Mouse (Mus musculus): ENCODE data around the gene Gjc2. TPM values are rescaled to one million over a fixed set of nuclear protein-coding genes. Genes with fewer than 3 reads are reported as not detected.

Gjc2 gene
- total RNA-seq, 2 experiments from 2014 or later: 7.9 to 14.2 TPM

DNA sequence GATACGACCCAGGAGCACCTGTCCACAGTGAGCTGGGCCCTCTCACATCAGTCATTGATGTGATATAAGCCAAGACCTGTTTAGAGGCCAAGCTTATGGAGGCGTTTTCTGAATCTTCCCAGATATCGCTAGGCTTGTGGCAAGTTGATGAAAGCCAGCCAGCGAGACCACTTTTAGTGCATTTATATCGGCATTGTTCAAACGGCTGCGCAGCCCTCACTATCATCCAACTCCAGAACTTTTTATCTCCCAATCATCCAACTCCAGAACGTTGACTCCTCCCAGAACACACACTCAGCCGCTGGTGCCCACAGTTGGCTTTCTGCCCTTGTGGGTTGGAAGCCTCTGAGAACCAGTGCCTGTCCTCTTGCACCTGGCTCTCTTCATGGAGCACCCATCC is 18.6 kb downstream of the Gjc2 start:
- intact Hi-C loops (cut with DNase I): no loop called here
- no peak for DNase-seq (ENCODE audit: low spot score in 2 of 2)

DNA sequence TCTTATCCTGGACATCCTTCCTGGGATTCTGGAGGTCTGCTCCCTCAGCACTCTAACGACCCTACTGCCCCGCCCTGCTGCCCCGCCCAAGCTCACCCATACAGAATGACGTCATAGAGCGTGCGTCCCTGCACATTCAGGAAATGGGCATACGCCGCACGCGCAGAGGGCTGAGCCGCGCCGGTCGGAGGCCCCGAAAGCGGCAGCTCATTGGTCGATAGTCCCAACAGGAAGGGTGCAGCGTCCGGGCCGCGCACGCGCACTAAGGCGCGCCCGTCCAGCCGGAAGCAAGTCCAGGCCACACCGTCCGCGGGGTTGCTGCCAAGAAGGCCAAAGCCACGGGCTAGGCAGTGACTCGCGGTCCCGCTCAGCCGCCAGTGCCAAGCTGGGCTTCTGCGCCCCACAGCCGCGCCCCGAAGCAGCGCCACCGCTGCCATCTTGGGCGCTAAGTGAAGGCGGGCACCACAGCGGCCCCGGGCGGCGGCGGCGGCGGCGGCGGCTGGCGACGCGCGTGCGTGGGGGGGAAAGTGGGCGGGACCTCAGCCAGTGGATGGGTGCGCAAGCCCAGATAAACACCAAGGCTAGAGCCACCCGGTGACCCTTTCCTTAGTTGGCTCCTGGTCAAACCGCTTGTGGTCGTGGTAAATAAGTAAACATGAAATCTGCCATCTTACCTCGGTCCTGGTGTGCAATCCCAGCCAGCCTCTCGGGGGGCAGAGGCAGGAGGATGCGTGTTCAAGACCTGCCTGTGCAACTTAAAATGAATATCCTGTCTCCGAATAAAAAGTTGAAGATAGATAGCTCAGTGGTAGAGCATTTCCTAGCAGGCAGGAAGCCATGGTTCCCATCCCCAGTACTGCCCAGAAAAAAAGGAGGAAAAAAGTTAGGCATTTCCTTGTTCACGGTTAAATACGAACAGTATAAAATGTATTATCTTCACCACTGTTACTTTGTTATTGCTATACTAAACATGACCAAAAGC is 19.5 kb downstream of the Gjc2 start, which contains the start of gene Iba57:
Gene Iba57 (minus strand): TSS at position 485 of the 982 bp plus-strand sequence.
- peak; percentile 99 for DNase-seq (ENCODE audit: low spot score in 2 of 2)
- intact Hi-C loops (cut with DNase I): no loop called here

DNA sequence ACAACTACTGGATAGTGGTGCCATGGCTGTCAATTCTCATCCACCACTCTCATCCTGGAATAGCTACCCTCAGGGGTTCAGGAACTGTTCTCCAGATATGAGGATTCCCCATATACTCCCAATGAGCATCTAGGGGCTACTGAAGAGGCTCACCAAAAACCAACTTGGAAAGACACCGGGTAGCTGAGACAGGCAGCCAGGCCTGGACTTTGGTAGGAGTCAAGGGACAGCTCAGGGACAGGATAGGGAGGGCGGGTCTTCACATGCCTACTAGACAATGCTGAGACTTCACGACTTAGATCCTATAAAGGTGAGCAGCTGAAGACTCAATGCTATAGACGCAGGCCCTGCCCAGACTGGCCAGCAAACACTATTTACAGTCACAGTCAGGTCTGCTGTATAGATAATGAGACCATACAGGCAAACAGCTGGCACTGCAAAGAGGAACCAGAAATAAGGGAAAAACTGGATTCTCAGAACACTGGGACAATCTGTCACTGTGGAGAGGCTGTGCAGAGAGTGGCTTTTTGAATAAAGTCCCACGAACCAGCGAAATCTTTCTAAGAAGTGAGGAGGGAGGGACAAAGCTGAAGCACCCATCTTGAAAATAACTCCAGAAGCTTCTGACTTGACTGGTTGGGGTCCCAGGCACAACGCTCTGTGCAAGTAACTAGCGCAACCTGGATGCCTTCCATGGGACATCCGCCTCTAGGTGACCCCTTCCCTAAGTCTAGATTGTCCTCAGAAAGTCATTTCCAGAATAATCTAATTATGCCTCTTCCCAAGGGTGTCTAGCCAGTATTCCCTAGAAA is 20.4 kb downstream of the Gjc2 start:
- intact Hi-C loops (cut with DNase I): no loop called here
- DNase-seq (ENCODE audit: low spot score in 2 of 2): peak in 1 of 2 experiments; percentile 15

DNA sequence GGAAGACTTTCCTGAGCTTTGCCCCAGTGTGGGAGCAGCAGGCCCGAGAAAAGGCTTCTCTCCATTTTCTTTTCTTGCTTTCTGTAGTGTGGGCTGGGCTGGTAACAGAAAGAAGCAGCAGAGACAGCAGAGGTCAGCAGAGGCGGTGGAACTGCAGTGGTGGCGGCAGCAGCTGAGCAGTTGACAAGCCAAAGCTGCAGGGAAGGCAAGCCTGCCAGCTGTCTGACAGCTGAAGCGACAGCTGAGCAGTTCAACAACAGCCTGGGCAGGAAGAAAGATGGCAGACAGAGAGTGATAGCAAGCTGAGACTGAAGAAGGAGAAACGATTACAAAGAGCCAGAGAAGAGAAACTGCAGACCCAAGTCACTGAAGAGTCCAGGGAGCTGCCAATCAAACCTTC is 21.6 kb downstream of the Gjc2 start:
- no peak for DNase-seq (ENCODE audit: low spot score in 2 of 2)
- intact Hi-C loops (cut with DNase I): no loop called here

DNA sequence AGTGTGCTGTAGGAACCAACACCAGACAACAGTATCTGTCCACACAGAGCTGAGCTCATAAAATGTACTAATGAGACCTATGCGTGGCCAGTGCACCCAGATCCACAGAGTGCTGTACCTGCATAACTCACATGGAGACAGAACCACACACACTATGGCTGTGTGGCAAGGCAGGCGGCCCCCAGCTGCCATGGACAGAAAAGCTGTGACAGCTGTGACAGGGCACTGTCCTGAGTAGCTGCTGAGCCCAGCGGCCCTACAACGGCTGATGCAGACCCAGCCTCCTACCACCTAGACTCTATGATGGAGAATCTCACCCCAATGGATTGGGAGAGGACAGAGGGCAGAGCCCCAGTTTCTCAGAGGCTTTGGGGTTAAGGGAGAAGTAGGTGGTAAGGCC is 23.5 kb downstream of the Gjc2 start:
- intact Hi-C loops (cut with DNase I): no loop called here
- DNase-seq (ENCODE audit: low spot score in 2 of 2): no peak

DNA sequence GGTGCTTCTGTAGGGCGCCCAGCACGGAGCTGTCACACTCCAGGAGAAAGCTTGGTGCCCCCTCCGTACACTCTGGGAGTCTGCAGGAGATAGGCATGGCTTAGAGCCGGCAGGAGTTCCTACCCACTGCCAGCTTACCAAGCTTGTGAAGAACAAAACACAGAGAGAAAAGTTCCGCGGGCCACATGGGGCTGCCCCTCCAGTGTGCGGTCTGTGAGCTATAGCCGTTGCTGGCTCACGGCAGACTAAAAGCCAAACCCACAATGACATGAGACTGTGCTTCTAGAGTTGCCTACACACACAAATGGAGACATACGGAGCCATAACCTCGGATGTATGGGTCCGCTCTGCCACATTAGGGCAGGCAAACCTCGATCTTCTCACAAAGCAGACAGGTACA is 23.9 kb downstream of the Gjc2 start:
- intact Hi-C loops (cut with DNase I): no loop called here
- DNase-seq (ENCODE audit: low spot score in 2 of 2): no peak

DNA sequence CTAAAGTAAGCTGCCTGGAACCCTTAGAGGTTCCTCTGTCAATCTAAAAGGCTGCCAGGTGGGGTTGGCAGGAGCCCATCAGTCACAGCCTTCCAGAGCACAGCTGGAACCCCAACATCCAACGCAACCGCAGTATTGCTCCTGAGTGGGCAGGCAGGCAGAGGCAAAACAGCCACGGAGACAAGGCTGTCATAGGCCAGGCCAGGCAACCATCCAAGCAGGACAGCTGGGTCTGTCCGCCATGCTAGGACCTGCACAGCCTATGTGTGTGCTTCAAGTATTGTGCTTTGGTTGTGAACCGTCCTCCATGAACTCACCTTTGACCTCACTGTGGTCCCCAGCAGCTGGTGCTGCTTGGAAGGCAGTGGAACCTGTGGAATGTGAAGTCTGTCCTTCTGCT is 27.1 kb downstream of the Gjc2 start:
- intact Hi-C loops (cut with DNase I): no loop called here

DNA sequence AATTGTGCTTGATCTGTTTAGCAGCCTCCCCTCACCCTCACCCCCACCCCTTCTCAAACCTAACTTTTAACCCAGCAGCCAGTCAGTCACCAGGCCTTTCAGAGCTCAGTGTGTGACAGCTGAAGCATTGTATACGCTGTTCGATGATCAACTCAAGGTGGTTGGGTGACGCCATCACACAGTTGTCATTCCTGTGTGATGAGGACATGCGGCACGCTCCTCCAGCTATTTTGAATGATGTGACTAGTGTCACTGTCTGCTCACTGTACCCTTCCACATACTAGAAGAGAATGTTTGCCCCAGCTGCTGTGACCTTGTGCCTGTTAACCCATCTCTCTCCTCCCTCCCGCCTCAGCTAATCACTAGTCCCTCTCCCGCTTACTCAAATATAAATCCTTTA is 28.8 kb downstream of the Gjc2 start:
- intact Hi-C loops (cut with DNase I): no loop called here
- DNase-seq (ENCODE audit: low spot score in 2 of 2): no peak

More for the DNA sequence above, 27.1 kb downstream of the Gjc2 start:
- DNase-seq (ENCODE audit: low spot score in 2 of 2): no peak

DNA sequence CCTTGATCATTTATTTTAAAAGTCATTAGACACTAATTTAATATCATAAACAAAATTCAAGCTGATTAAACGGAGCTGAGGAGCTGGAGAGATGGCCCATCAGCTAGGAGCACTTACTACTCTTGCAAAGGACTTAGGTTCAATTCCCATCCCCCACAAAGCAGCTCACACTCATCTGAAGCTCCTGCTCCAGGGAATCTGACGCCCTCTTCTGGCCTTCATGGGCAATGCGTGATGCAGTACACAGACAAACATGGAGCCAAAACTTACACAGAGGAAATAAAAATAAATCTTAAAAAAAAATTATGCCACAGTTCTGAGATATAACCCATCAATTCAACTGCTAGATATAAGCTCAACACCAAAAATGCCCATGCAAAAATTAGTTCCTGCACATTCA is 31.3 kb downstream of the Gjc2 start:
- intact Hi-C loops (cut with DNase I): no loop called here
- DNase-seq (ENCODE audit: low spot score in 2 of 2): no peak

DNA sequence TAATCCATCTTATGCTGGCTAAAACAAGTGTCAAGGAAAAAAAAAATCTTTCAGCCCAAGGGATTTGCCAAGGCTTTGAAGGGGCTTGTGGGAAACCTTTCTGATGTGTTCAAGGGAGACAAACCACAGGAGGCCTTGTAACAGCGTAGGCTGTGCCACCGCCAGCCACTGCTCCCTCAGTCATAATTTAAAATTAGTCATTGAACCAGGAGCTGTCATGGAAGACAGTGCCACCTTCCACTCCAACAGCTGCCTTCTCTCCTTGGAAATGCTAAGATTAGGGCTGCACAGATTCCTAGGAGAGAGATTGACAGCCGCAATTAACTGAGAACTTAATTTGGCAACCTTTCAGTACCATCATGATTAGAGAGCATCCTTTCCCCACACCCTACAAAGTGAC is 33.7 kb downstream of the Gjc2 start:
- intact Hi-C loops (cut with DNase I): no loop called here
- DNase-seq (ENCODE audit: low spot score in 2 of 2): no peak

DNA sequence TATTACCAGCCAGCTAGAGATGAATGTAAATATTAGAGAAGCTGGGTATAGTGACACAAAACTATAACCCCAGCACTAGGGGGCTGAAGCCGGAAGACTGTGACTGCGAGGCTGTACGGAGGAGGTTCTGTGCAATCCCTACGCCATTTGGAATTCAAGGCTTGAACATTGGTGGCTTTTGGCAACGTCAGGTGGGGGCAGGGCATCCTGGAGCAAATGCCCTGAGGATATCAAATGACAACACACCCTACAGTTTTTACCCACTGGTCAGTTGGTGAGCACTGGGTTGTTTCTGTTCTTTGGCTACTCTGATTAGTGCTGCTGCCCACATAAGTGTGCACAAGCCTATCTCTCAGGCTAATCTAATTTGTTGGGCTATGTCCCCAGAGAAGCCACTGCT is 40.1 kb downstream of the Gjc2 start:
- DNase-seq (ENCODE audit: low spot score in 2 of 2): no peak
- intact Hi-C loops (cut with DNase I): no loop called here

DNA sequence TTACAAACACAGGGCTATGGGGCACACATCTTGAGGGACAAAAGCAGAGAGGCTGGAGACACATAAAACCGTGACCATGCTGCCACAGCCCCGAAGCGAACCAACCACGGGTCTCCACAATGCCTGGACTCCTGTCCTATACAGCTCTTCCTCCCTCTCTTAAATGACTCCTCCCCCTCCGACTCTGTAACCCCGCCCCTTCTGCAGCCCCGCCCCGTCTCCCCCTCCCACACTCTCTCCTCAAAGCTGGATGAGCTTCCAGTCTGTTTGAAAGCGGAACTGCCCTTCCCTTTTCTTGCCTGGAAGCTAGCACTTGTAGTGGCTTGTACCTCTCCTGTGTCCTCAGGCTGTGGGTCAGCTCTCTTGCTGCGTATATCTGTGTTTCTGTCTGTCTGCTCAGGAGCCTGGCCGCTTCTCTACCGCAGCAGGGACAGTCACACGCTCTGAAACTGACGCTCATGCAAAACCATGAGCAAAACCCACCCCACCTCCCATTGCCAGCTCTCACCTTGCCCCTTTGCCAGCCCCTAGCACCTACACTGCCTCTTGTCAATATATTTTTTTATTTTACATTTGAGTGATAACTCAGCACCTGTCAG is 41.1 kb downstream of the Gjc2 start:
- DNase-seq (ENCODE audit: low spot score in 2 of 2): no peak
- intact Hi-C loops (cut with DNase I): no loop called here

DNA sequence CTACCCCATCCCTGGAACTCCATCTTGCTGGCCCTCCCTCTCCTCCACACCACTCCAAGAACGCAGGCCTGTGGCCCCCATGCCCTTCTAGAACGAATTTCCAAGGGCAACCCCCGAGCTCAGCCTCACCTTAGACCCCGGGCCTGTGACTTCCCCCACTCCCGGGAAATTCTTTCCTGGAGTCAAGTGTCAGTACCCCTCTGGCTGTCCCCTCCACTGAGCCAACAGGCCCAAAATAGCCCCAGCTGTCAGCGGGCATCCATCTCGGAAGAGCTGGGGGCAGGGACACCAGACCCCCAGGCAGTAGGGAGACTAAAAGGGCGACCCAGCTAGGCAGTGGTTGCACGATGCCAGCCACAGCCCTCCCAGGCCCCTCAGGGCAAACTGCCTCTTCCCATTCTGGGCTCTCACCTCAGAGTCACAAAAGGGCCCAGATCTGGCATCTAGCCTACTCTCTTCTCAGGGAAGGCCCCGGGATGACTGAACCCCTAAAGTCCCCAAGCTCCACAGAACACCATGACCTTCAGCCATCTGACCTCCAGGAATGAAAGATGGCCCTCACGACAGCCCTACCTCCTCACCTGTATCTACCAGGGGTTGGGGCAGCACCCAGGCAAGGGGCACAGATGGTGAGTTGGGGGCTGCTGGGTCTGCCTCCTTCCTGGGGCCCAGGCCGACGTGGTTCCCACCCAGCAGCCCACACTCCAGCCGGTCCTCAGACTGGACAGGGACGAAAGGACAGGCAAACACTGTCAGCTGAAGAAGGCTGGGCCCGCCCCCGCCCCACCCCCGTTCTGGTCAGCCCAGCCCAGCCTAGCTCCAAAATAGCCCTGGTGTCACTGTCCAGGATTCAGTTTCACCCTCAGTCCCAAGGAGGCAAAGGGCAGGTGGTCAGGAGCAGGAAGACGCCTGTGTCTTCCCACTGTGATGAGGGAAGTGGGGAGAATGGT is 44.2 kb downstream of the Gjc2 start:
- DNase-seq (ENCODE audit: low spot score in 2 of 2): no peak
- intact Hi-C loops (cut with DNase I): no loop called here

DNA sequence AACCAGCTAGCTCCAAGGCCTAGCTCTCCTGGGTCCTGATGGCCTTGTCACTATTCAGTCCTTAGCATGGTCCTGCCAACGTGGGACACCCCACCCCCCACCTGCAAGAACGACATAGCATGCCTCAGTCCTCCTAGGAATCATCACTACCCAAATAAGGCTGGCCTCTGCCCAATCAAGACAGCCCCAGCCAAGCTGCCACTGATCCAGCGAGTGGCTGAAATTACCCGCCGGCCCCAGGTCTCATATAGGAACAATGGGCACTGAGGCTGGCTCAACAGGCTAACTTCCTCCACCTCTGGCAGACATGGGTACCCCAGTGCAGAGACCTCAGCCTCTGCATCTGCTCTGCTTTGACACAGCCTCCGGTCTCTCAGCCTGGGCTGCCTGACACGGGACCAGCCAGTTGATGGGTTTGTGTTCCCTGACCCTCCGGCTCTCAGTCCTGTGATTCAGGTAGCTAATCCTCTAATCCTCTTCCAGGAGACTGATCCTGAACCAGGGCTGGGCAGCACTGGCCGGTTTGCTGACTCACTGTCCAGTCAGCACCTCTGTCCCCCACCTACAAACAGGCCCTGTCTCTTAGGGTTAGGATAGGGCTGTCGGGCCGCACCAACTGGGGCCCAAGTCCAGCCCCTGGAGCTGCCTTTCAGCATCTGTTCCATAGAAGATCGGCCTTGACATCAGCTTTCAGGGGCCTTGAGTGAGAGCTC is 45.9 kb downstream of the Gjc2 start:
- DNase-seq (ENCODE audit: low spot score in 2 of 2): no peak

DNA sequence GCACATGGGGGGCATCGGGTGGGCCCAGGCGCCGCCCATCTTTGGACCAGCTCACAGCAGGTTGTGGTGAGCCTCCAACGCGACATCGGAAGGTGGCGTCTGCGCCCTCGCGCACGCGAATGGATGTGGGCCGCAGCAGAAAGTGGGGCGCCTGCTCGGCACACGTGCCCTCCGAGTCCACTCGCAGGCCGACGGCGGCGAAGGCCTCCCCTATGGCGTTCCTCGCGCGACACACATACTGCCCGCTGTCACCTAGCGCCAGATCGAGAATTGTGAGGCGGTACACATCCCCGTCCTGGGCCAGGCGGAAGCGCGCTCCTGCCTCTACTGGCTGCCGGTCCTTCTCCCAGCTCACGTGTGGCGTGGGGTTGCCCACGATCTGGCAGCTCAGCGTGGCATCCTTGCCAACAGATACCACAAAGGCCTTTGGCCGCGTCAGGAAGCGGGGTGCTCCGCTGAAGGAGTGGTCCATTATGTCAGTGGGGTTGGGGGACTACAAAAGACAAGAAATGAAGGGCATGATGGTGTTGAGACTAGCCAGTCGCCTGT is 47.0 kb downstream of the Gjc2 start, which contains the start of gene Obscn:
Gene Obscn (minus strand): TSS at position 499 of the 549 bp plus-strand sequence.
- intact Hi-C loops (cut with DNase I): no loop called here
- peak in 1 of 2 experiments; percentile 20 for DNase-seq (ENCODE audit: low spot score in 2 of 2)

More for the DNA sequence above, 45.9 kb downstream of the Gjc2 start:
- intact Hi-C loops (cut with DNase I): no loop called here

DNA sequence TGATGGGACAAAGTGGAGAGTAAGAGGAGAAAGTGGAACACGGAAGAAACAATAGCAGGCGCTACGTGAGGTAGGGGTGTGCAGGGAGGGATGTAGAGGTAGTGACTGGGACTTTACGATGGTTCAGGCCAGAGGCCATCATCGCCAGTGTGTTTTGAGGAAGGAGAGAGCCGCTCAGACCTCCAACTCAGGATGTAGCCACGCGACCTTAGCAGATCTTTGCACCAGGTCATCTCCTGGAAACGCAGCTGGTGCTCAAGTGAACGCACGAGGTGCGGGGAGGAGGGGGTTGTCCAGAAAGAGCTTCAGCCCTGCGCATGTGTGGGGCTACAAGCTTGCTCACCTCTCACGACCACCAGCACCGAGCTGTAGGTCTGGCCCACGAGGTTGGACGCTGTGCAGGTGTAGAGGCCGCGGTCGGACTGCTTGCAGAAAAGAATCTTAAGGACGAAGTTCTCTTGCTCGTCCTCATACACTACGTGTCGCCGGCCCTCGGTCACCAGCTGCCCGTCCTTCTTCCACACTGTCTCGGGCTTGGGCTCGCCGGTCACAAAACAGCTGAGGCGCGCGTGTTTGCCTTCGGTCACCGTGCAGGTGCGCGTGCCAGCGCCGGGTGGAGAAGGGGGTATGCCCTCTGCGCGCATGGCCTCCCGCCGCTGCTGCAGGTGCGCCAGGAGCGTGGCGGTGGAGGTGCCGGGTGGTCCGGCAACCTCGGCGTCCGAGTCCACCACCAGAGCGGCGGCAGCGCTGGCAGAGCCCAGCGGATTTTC is 47.8 kb downstream of the Gjc2 start:
- intact Hi-C loops (cut with DNase I): no loop called here
- DNase-seq (ENCODE audit: low spot score in 2 of 2): no peak

DNA sequence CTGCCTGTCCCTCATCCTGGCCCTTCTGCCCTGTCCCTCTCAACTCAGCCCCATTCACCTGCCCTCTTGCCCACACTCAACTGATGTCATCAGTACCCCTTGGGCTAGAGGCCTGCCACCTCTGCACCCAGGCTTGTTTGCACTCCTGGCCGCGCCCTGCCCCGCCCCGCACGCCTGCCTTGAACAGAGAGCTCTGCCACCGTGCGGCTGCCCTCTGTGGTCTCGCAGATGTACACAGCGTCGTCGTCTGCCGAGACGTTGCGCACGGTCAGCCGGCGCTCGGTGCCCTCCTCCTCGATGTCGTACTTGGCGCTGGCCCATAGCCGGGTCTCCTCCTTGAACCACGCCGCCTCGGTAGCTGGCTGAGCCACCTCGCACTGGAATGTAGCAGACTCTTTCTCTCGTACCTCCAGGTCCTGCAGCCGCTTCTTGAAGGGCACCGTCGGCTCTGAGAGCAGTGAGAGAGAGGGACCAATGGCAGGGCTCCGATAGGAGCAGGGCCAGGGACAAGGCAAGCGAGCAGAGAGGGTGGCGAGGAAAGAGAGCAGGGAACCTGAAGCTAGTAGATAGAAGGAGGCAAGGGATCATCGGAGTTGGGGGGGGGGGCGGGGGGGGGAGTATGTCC is 48.5 kb downstream of the Gjc2 start:
- intact Hi-C loops (cut with DNase I): no loop called here
- DNase-seq (ENCODE audit: low spot score in 2 of 2): no peak
